Mouse (Mus musculus): ENCODE data around the gene Lpp.

DNA sequence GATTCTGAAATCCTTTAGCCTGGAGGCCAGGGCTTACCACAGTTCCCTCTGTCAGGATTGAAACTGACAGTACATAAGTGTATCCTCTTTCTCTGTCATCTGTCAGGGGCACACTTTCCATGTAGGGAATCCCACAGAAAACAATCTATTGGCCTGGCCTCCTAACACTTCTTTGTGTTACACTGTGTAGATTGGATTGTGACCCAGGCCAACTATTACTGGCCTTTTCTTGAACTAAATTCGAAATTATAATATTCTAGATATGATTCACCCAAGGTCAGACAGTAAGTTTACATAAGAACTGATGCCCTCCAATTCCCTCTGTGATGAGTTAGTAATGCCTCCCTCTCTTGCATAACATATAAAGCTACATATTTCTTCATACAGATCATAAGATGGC is 553.0 kb downstream of the Lpp start:
- TF ChIP-seq UBTF (IDR thresholded peaks at IDR 0.05; ENCODE audit: low read depth, low read length): no peak
- no peak for TF ChIP-seq CHD2 (IDR thresholded peaks at IDR 0.05; ENCODE audit: low read length)
- no peak for TF ChIP-seq POLR2A (IDR thresholded peaks at IDR 0.05; ENCODE audit: low read depth, low read length)
- no peak for TF ChIP-seq POLR2AphosphoS2 (IDR thresholded peaks at IDR 0.05; ENCODE audit: low read depth, low read length)
- no peak for TF ChIP-seq E2F4 (IDR thresholded peaks at IDR 0.05; ENCODE audit: insufficient replicate concordance, low read depth, low read length)
- no peak for TF ChIP-seq MAFK (IDR thresholded peaks at IDR 0.05; ENCODE audit: insufficient replicate concordance, low read length)

Measured in CH12.LX (cell line).